Mouse (Mus musculus): ENCODE results near the gene Slc27a5. TPM values are rescaled to one million over a fixed set of nuclear protein-coding genes. Genes with fewer than 3 reads are reported as not detected.

The Slc27a5 gene
- total RNA-seq (2021), result not detected
- long read RNA-seq, experiment 1, result 0 reads
- long read RNA-seq, experiment 2, partial matches to known transcripts, result 0 of 1 reads
- long read RNA-seq, experiment 2, other reads (novel, unspliced or antisense), result 0 of 1 reads

GRCm38 (mm10) chr7:12998053-12998452 lies at the start of gene Slc27a5:
Slc27a5 (minus strand) TSS chr7:12998192.
- no peak for DNase-seq
- intact Hi-C loops (cut with DNase I), result no loop called here

GRCm38 (mm10) chr7:13046084-13046483 lies 48.1 kb upstream of the Slc27a5 start:
- peak; percentile 63 to 76 for DNase-seq
- intact Hi-C loops (cut with DNase I), result loop anchor here (1.0 kb wide), 1 partner anchor 37 kb away; no protein-coding TSS in a partner anchor

GRCm38 (mm10) chr7:13044254-13044625 lies 46.2 kb upstream of the Slc27a5 start:
- intact Hi-C loops (cut with DNase I), result loop anchor here (2.0 kb wide), 1 partner anchor 133 kb away; no protein-coding TSS in a partner anchor
- DNase-seq, result no peak

GRCm38 (mm10) chr7:13043445-13044253 lies 45.7 kb upstream of the Slc27a5 start:
- DNase-seq, result peak; percentile 31 to 35

GRCm38 (mm10) chr7:13043120-13043444 lies 45.1 kb upstream of the Slc27a5 start:
- DNase-seq, result no peak
- intact Hi-C loops (cut with DNase I), result no loop called here

More at GRCm38 (mm10) chr7:13043445-13044253, 45.7 kb upstream of the Slc27a5 start:
- intact Hi-C loops (cut with DNase I), result loop anchor here (2.0 kb wide), 1 partner anchor 133 kb away; no protein-coding TSS in a partner anchor

- intact Hi-C loops (cut with DNase I), result no loop called here
- no peak for DNase-seq
Measured at GRCm38 (mm10) chr7:13042511-13042910, 44.5 kb upstream of the Slc27a5 start.

- intact Hi-C loops (cut with DNase I), result no loop called here
- no peak for DNase-seq
Measured at GRCm38 (mm10) chr7:13041256-13041655, 43.3 kb upstream of the Slc27a5 start.

- intact Hi-C loops (cut with DNase I), result no loop called here
Measured at GRCm38 (mm10) chr7:13039181-13039580, 41.2 kb upstream of the Slc27a5 start.

GRCm38 (mm10) chr7:13038621-13039169 lies 40.7 kb upstream of the Slc27a5 start:
- intact Hi-C loops (cut with DNase I), result no loop called here
- DNase-seq, result peak in 1 of 2 experiments; percentile 34

More at GRCm38 (mm10) chr7:13039181-13039580, 41.2 kb upstream of the Slc27a5 start:
- no peak for DNase-seq

GRCm38 (mm10) chr7:13037901-13038555 lies 40.0 kb upstream of the Slc27a5 start, which contains the start of gene Ube2m:
Ube2m (minus strand) TSS chr7:13038275.
- DNase-seq, result peak; percentile 99
- intact Hi-C loops (cut with DNase I), result no loop called here

GRCm38 (mm10) chr7:13037366-13037765 lies 39.4 kb upstream of the Slc27a5 start:
- intact Hi-C loops (cut with DNase I), result no loop called here
- DNase-seq, result no peak

GRCm38 (mm10) chr7:13036806-13037205 lies 38.8 kb upstream of the Slc27a5 start:
- DNase-seq, result no peak
- intact Hi-C loops (cut with DNase I), result no loop called here

GRCm38 (mm10) chr7:13035211-13035855 lies 37.3 kb upstream of the Slc27a5 start:
- no peak for DNase-seq
- intact Hi-C loops (cut with DNase I), result no loop called here

- intact Hi-C loops (cut with DNase I), result no loop called here
- DNase-seq, result peak; percentile 96 to 97
Measured at GRCm38 (mm10) chr7:13034148-13034977, 36.4 kb upstream of the Slc27a5 start, which contains the start of gene Chmp2a. Chmp2a (minus strand) TSS chr7:13034807.

- intact Hi-C loops (cut with DNase I), result loop anchor here (1.0 kb wide), 1 partner anchor 8 kb away; no protein-coding TSS in a partner anchor
- DNase-seq, result no peak
Measured at GRCm38 (mm10) chr7:13033451-13034147, 35.6 kb upstream of the Slc27a5 start.

GRCm38 (mm10) chr7:13032541-13032940 lies 34.5 kb upstream of the Slc27a5 start:
- intact Hi-C loops (cut with DNase I), result no loop called here
- no peak for DNase-seq

- intact Hi-C loops (cut with DNase I), result no loop called here
- no peak for DNase-seq
Measured at GRCm38 (mm10) chr7:13031983-13032382, 34.0 kb upstream of the Slc27a5 start.

- DNase-seq, result no peak
- intact Hi-C loops (cut with DNase I), result no loop called here
Measured at GRCm38 (mm10) chr7:13031069-13031468, 33.1 kb upstream of the Slc27a5 start.

- intact Hi-C loops (cut with DNase I), result no loop called here
- DNase-seq, result no peak
Measured at GRCm38 (mm10) chr7:13028986-13029385, 31.0 kb upstream of the Slc27a5 start.

Data from heart, postnatal 14 days (tissue).